Mouse (Mus musculus) ovary, postnatal 10 days (tissue): ENCODE data around the gene Smarcb1.
"Not testable (repeated sequence)": the region's sequence is repeated elsewhere in the genome, so short reads cannot be mapped to it uniquely, and the experiment has no call there.

Source experiments
- DNase-seq: peaks from one replicate; pipeline ENCODE4 v3.0.0; 2022; ENCODE audit warnings: low spot score

Smarcb1 gene

GRCm38 (mm10) chr10:75889406-75890153 lies 31.8 kb downstream of the Smarcb1 start:
- DNase-seq, result no peak

GRCm38 (mm10) chr10:75887504-75887903 lies 33.9 kb downstream of the Smarcb1 start:
- not testable (repeated sequence) for DNase-seq

GRCm38 (mm10) chr10:75884742-75885141 lies 36.7 kb downstream of the Smarcb1 start:
- no peak for DNase-seq

- DNase-seq, result peak; percentile 34
Measured at GRCm38 (mm10) chr10:75883232-75883552, 38.2 kb downstream of the Smarcb1 start.

GRCm38 (mm10) chr10:75882433-75883231 lies 38.8 kb downstream of the Smarcb1 start:
- no peak for DNase-seq

- DNase-seq, result no peak
Measured at GRCm38 (mm10) chr10:75881578-75882432, 39.6 kb downstream of the Smarcb1 start.

- DNase-seq, result no peak
Measured at GRCm38 (mm10) chr10:75880771-75881577, 40.4 kb downstream of the Smarcb1 start.

GRCm38 (mm10) chr10:75880351-75880750 lies 41.1 kb downstream of the Smarcb1 start:
- no peak for DNase-seq

GRCm38 (mm10) chr10:75878836-75879235 lies 42.6 kb downstream of the Smarcb1 start:
- no peak for DNase-seq

GRCm38 (mm10) chr10:75873543-75874170 lies 47.8 kb downstream of the Smarcb1 start:
- DNase-seq, result no peak

- no peak for DNase-seq
Measured at GRCm38 (mm10) chr10:75872915-75873542, 48.4 kb downstream of the Smarcb1 start.

GRCm38 (mm10) chr10:75872025-75872914 lies 49.1 kb downstream of the Smarcb1 start:
- DNase-seq, result no peak

GRCm38 (mm10) chr10:75861587-75861986 lies 59.8 kb downstream of the Smarcb1 start:
- no peak for DNase-seq

GRCm38 (mm10) chr10:75860746-75861145 lies 60.7 kb downstream of the Smarcb1 start:
- no peak for DNase-seq

- DNase-seq, result peak; percentile 68
Measured at GRCm38 (mm10) chr10:75859786-75860470, 61.5 kb downstream of the Smarcb1 start, which contains the start of gene Mif. Gene Mif (minus strand): TSS chr10:75860240.

- no peak for DNase-seq
Measured at GRCm38 (mm10) chr10:75859107-75859746, 62.2 kb downstream of the Smarcb1 start.

GRCm38 (mm10) chr10:75857598-75857997 lies 63.8 kb downstream of the Smarcb1 start:
- no peak for DNase-seq

- DNase-seq, result no peak
Measured at GRCm38 (mm10) chr10:75856976-75857375, 64.4 kb downstream of the Smarcb1 start.
